Mouse (Mus musculus): ENCODE measurements at regions not wholly inside any gene's neighbourhood (a gene's known extent, or its start where the extent isn't known, plus 50 kb on each side); places are given as distances from the start of the nearest gene placed in this dataset.

- Histone ChIP-seq H3K9ac (no peak overlapping the region), H3K4me3 (no peak overlapping the region), H3K27ac (no peak overlapping the region), H3K4me1 (no peaks in the 10 kb centered on the region), H3K9me3 (replicated peaks) (no peaks in the 10 kb centered on the region), H3K4me2 (replicated peaks) (no peak overlapping the region), H3K27me3 (no peaks in the 10 kb centered on the region), H3K36me3 (no peaks in the 10 kb centered on the region)
- 71% methylated on average over 1 of the region's 1 CpGs for WGBS
- ATAC-seq (ENCODE audit: low FRiP score): no peak
These were observed 4154.0 kb downstream of the 9330182O14Rik start for GRCm38 (mm10) chr15:44288181-44288580.

DNA sequence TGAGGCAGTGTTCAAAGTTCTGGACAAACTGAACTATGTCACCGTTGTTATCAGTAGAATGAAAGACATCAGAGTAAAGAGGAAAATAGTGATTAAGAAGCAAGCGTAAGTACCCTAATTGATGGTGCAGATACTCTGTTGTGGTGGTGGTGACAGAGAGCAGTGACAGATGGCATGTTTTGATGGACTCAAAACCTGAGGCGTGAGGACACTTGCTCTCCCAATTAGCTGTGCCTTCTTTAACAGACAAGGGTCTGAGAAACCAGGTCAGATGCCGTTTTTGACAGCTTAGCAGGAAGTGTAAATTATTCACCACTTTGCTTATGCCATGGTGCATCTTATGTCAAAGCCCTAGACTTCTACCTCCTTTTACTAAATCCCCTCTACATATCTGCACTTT, 4154.5 kb downstream of the 9330182O14Rik start:
- no peak overlapping the region for H3K4me2 ChIP-seq (replicated peaks)
- no peak overlapping the region for H3K9ac ChIP-seq

DNA sequence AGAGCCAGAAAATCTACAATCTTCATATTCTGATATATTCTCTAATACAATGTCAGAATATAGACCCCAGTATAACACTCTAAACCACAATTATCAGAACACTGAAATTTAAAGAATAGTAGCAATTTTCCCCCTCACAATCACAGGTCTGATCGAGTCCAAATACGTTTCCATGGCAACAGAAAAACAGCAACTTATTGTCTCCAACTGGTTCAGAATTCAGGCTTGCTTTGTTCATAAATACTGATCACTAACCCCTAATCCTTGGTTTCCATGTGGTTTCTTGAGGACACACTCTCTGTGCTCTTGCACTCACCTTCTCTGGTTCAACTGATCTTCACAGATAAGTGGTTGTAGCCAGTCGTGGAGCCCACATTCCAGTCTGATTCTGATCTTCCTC, 4167.3 kb downstream of the 9330182O14Rik start:
- H3K9me3 ChIP-seq (replicated peaks): no peaks in the 10 kb centered on the region
- 77% methylated on average over 3 of the region's 3 CpGs for WGBS
- no peaks in the 10 kb centered on the region for H3K36me3 ChIP-seq
- ATAC-seq (ENCODE audit: low FRiP score): no peak
- no peak overlapping the region for H3K9ac ChIP-seq
- H3K4me3 ChIP-seq: no peak overlapping the region
- no peak overlapping the region for H3K27ac ChIP-seq
- no peaks in the 10 kb centered on the region for H3K27me3 ChIP-seq
- H3K4me1 ChIP-seq: no peaks in the 10 kb centered on the region
- no peak overlapping the region for H3K4me2 ChIP-seq (replicated peaks)

More for the DNA sequence above, 4154.5 kb downstream of the 9330182O14Rik start:
- WGBS: 75% methylated on average over 4 of the region's 4 CpGs
- Histone ChIP-seq H3K4me3 (no peak overlapping the region), H3K4me1 (no peaks in the 10 kb centered on the region), H3K27me3 (no peaks in the 10 kb centered on the region), H3K36me3 (no peaks in the 10 kb centered on the region), H3K27ac (no peak overlapping the region), H3K9me3 (replicated peaks) (no peaks in the 10 kb centered on the region)
- no peak for ATAC-seq (ENCODE audit: low FRiP score)

GRCm38 (mm10) chr15:44310888-44311287, 4176.7 kb downstream of the 9330182O14Rik start:
- Histone ChIP-seq H3K4me2 (replicated peaks) (no peak overlapping the region), H3K9me3 (replicated peaks) (no peaks in the 10 kb centered on the region; the same call in 1 of the 2 replicates), H3K9ac (no peak overlapping the region), H3K27ac (no peak overlapping the region), H3K27me3 (no peaks in the 10 kb centered on the region), H3K4me3 (no peak overlapping the region), H3K4me1 (no peaks in the 10 kb centered on the region), H3K36me3 (no peaks in the 10 kb centered on the region)
- ATAC-seq (ENCODE audit: low FRiP score): no peak
- WGBS: 77% methylated on average over 5 of the region's 5 CpGs

DNA sequence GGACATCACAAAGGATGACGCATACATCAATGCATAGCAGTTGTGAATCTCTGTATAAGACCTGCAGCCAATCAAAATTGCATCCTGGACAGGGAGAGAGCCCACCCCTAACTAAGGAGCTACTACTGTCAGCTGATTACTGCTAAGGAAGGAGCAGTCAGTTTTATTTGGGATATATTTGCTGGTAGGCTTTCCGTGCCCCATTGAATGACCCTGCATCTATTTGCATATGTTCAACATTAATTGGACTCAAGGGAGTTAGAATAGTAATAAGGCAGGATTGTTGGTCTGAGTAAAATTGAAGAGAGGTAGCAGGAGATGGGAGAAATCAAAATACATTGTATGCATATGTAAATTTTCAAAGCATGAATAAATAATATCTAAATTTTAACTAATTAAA, 4179.1 kb downstream of the 9330182O14Rik start:
- Histone ChIP-seq H3K4me1 (no peaks in the 10 kb centered on the region), H3K4me3 (no peak overlapping the region), H3K27me3 (no peaks in the 10 kb centered on the region), H3K9me3 (replicated peaks) (no peaks in the 10 kb centered on the region; the same call in 1 of the 2 replicates), H3K9ac (no peak overlapping the region), H3K36me3 (no peaks in the 10 kb centered on the region), H3K4me2 (replicated peaks) (no peak overlapping the region), H3K27ac (no peak overlapping the region)
- 77% methylated on average over 2 of the region's 2 CpGs for WGBS
- peak; percentile 71 for ATAC-seq (ENCODE audit: low FRiP score)

Data from hindbrain, embryonic 12.5 days (tissue).